Mouse (Mus musculus) ES-Bruce4 (cell line): ENCODE measurements around the gene 1700025F22Rik. TPM values are rescaled to one million over a fixed set of nuclear protein-coding genes. Genes with fewer than 3 reads are reported as not detected.
"Not testable (repeated sequence)": the region's sequence is repeated elsewhere in the genome, so short reads cannot be mapped to it uniquely, and the experiment has no call there.

ENCODE experiments used
- H3K27ac ChIP-seq: 2 replicates; pipeline ENCODE4 v1.5.1; 2012; ENCODE audit warnings: low read length, inconsistent platforms; ENCODE audit not compliant: insufficient read depth
- H3K27me3 ChIP-seq: 2 replicates; pipeline ENCODE4 v1.6.1; 2012; ENCODE audit warnings: mild to moderate bottlenecking, low read length, inconsistent platforms; ENCODE audit not compliant: control insufficient read depth, poor library complexity, insufficient read depth, severe bottlenecking
- H3K36me3 ChIP-seq: 2 replicates; pipeline ENCODE4 v1.6.1; 2012; ENCODE audit warnings: inconsistent platforms, mild to moderate bottlenecking, low read length, moderate library complexity; ENCODE audit not compliant: control insufficient read depth, poor library complexity, insufficient read depth, severe bottlenecking
- H3K4me1 ChIP-seq: one replicate; pipeline ENCODE4 v1.8.1; 2011; ENCODE audit warnings: low read length; ENCODE audit not compliant: control insufficient read depth, insufficient read depth
- H3K4me3 ChIP-seq: 2 replicates; pipeline ENCODE4 v1.5.1; 2011; ENCODE audit warnings: low read depth, mild to moderate bottlenecking, low read length
- H3K9ac ChIP-seq: 2 replicates; pipeline ENCODE4 v1.6.1; 2012; ENCODE audit warnings: low read depth, mild to moderate bottlenecking, inconsistent platforms; ENCODE audit not compliant: poor library complexity, severe bottlenecking
- H3K9me3 ChIP-seq: replicated peaks from 2 replicates; pipeline ENCODE4 v1.6.1; 2012; ENCODE audit warnings: mild to moderate bottlenecking, low read length, inconsistent platforms; ENCODE audit not compliant: control insufficient read depth, poor library complexity, insufficient read depth, severe bottlenecking
- CTCF ChIP-seq: IDR thresholded peaks from one replicate; pipeline ENCODE4 v1.8.1; 2011; ENCODE audit warnings: low read depth, low read length
- EP300 ChIP-seq: IDR thresholded peaks from 2 replicates; pipeline ENCODE4 v1.6.1; 2011; ENCODE audit warnings: low read depth, low read length; ENCODE audit not compliant: insufficient read depth
- POLR2A ChIP-seq: IDR thresholded peaks from one replicate; pipeline ENCODE4 v1.8.1; 2011; ENCODE audit warnings: low read length; ENCODE audit not compliant: insufficient read depth
- polyA plus RNA-seq: library from polyadenylated mRNA; stranded (reverse); fragments of >200 nt; gene quantifications from 2 replicates; pipeline ENCODE4 v1.2.4, GENCODE M21; 2011; ENCODE audit warnings: low read depth; ENCODE audit not compliant: missing spikeins, insufficient read depth, insufficient read length

Gene 1700025F22Rik
- polyA plus RNA-seq, 1 experiment: not detected

- Histone ChIP-seq H3K9ac (no peak overlapping the region), H3K4me3 (no peak overlapping the region), H3K9me3 (no peaks in the 10 kb centered on the region), H3K36me3 (no peaks in the 10 kb centered on the region), H3K4me1 (no peaks in the 10 kb centered on the region), H3K27me3 (no peaks in the 10 kb centered on the region), H3K27ac (no peak overlapping the region)
- TF ChIP-seq EP300 (no peak), CTCF (no peak), POLR2A (no peak)
Measured at GRCm38 (mm10) chr19:11135336-11135735, 29.8 kb downstream of the 1700025F22Rik start.

GRCm38 (mm10) chr19:11134852-11135251, 30.3 kb downstream of the 1700025F22Rik start:
- no peak for TF ChIP-seq POLR2A
- no peak for TF ChIP-seq EP300
- TF ChIP-seq CTCF: no peak
- no peaks in the 10 kb centered on the region for H3K36me3 ChIP-seq
- no peaks in the 10 kb centered on the region for H3K27me3 ChIP-seq
- no peak overlapping the region for H3K27ac ChIP-seq
- H3K9ac ChIP-seq: no peak overlapping the region
- H3K4me3 ChIP-seq: no peak overlapping the region
- H3K4me1 ChIP-seq: no peaks in the 10 kb centered on the region
- no peaks in the 10 kb centered on the region for H3K9me3 ChIP-seq

DNA sequence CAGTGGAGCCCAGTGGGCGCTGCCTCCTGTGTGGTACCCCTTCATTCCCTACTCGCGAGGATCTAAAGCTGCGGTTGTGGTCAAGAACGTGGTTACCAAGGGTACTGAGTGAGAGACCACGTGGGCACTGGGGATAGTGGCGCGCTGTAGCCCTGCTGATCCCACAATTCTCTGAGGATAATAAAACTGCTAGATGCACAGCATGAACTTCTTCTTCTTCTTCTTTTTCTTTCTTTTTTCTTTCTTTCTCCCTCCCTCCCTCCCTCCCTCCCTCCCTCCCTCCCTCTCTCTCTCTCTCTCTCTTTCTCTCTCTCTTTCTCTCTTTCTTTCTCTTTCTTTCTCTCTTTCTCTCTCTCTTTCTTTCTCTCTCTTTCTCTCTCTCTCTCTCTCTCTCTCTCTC, 34.3 kb downstream of the 1700025F22Rik start, which contains the start of gene 1700017D01Rik:
TSS of gene 1700017D01Rik (minus strand) at position 101 of the 400 bp plus-strand sequence.
- H3K27ac ChIP-seq, H3K9ac ChIP-seq, H3K4me3 ChIP-seq, H3K36me3 ChIP-seq, H3K4me1 ChIP-seq, H3K9me3 ChIP-seq, H3K27me3 ChIP-seq: not testable (repeated sequence)

DNA sequence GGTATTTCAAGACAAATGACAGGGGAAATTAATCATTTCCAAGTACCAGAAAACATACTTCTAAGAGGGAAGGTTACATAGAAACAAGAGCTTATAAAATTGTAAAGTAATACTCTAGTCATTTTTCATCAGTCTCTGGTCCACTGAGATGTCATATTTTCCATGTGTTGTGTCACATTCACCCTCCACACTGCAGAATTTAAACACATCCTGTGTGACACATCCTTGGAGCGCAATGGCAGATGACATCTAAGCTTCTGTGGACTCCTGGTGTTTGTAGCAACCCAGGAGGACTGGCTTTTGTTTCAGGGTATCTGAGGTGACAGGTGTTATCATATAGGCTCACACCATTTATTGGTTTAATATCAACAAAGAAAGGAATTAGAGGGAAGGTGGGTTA, 35.4 kb downstream of the 1700025F22Rik start:
- H3K4me1 ChIP-seq: no peaks in the 10 kb centered on the region
- no peak overlapping the region for H3K27ac ChIP-seq
- H3K9ac ChIP-seq: no peak overlapping the region
- TF ChIP-seq CTCF (no peak), EP300 (no peak), POLR2A (no peak)
- no peaks in the 10 kb centered on the region for H3K27me3 ChIP-seq
- no peaks in the 10 kb centered on the region for H3K9me3 ChIP-seq
- H3K36me3 ChIP-seq: no peaks in the 10 kb centered on the region
- H3K4me3 ChIP-seq: no peak overlapping the region

DNA sequence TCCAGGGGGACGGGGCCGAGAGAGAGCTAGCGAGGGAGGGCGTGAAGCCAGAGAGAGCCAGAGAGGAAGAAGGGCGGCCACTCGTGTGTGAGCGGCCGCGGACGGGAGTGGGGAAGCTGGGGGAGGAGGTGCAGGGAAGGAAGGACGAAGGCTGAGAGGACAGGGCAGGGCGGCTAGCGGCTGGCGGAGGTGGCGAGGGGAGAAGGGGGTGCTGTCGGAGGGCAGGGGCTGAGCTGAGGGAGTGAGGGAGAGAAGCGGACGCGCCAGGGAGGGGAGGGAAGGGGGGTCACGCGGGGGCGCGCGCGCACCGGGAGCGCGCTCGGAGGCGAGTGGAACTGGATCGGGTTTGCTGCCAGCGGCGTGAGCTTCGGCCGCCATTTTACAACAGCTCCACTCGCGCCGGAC, 44.1 kb downstream of the 1700025F22Rik start:
- peak overlapping the region; percentile 79 for H3K4me3 ChIP-seq
- H3K9me3 ChIP-seq, H3K27ac ChIP-seq, H3K36me3 ChIP-seq, H3K27me3 ChIP-seq, H3K4me1 ChIP-seq: not testable (repeated sequence)
- H3K9ac ChIP-seq: peak overlapping the region; percentile 44; the same call in 1 of the 2 replicates

GRCm38 (mm10) chr19:11119338-11119737, 45.8 kb downstream of the 1700025F22Rik start:
- Histone ChIP-seq H3K4me1 (no peaks in the 10 kb centered on the region), H3K9ac (no peak overlapping the region), H3K9me3 (no peaks in the 10 kb centered on the region), H3K36me3 (no peaks in the 10 kb centered on the region), H3K27me3 (no peaks in the 10 kb centered on the region; the same call in 1 of the 2 replicates), H3K4me3 (no peak overlapping the region), H3K27ac (no peak overlapping the region)
- no peak for TF ChIP-seq EP300
- TF ChIP-seq CTCF: no peak
- no peak for TF ChIP-seq POLR2A
